Mouse (Mus musculus) liver, postnatal 0 days (tissue): Measurements from ENCODE around the gene Dmap1.

Experiments
- CTCF ChIP-seq: sonication (generic); IDR thresholded peaks from 2 replicates; pipeline ENCODE4 v1.5.1; 2016; ENCODE audit warnings: antibody characterized with exemption, low read depth
- EP300 ChIP-seq: IDR thresholded peaks from 2 replicates; pipeline ENCODE4 v1.6.1; 2016; ENCODE audit warnings: antibody characterized with exemption, low read depth, mild to moderate bottlenecking

DNA sequence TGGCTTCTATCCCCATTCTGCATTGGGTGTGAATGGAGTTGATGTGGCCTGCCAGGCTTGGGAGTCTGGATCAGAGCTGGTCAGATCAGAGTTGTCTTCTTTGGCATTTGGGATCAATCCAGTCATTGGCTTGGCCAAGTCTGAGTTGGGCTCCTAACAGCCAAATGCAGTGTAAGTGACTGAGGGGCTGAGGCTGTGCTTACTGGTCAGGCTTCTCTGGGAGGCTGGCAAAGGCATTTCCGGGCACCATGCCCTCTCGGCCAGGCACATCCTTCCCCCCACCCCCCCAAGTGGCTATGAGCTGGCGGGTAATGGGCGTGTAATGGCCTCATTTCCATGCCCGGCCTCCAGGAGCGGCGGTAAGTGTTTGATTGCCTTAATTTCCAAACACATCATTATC is 16.5 kb downstream of the Dmap1 start:
- TF ChIP-seq EP300, result no peak
- TF ChIP-seq CTCF, result no peak
